Mouse (Mus musculus) layer of hippocampus, adult 18-20 months (tissue): ENCODE results near the gene Oit3. TPM values are rescaled to one million over a fixed set of nuclear protein-coding genes. Genes with fewer than 3 reads are reported as not detected.

Experiments used
- DNase-seq, 2 experiments: peaks; one replicate each; pipeline ENCODE4 v3.0.0; 2022; ENCODE audit warnings: low spot score in 2 of 2
- long read RNA-seq: library from polyadenylated mRNA; stranded (forward); transcript quantifications from one replicate; pipeline ENCODE4 v2.0.0, GENCODE M21; 2021
- total RNA-seq, 2 experiments: library from RNA; stranded (reverse); gene quantifications; 2 replicates each; pipeline ENCODE4 v1.2.3; 2021

Gene Oit3
- total RNA-seq, result under 1 TPM in 1 of 2 experiments, not detected in 1; 0.32 TPM
- long read RNA-seq, result 0 reads

- DNase-seq, result no peak
These were observed at the start of gene Oit3 for GRCm38 (mm10) chr10:59441735-59442134. Gene Oit3 (minus strand): TSS chr10:59441778.

DNA sequence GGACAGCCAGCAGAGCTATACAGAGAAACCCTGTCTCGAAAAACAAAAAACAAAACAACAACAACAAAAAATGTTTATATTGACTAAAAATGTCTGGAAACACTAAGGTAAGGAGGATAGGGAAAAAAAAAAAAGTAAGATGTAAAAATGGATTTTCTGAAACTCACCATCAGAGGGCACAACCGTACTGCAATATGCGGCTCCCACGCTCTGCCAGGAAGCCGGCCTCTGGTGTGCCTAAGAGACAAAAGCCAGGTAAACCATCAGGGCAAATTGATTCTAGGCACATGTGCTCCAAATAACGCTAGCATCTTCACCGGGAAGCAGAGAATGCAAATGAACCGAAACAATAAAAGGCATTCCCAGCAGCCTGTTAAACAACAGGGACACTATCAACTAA is 49.3 kb upstream of the Oit3 start:
- peak in 1 of 2 experiments; percentile 54 for DNase-seq

GRCm38 (mm10) chr10:59489411-59489810 is 47.8 kb upstream of the Oit3 start:
- no peak for DNase-seq

- no peak for DNase-seq
These were observed 45.8 kb upstream of the Oit3 start for GRCm38 (mm10) chr10:59487351-59487750.

DNA sequence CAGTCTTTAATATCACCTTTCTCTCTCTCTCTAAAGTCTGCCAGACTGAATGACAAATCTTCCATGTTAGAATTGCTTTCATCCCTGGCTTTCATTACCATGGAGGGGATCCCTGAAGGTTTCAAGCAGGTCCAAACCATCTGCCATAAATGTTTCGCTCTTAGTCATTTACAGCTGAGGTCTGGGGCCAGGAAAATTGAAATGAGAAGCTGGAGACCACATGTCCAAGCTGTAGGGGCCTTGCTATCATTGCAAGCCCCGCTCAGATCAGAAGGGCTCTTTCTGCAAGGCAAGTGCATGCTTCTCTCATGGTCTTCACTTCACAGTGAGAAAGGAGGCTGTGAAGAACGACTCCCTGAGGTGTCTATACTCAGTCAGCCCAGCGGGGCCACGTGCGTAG is 42.7 kb upstream of the Oit3 start:
- no peak for DNase-seq

- no peak for DNase-seq
These were observed 39.8 kb upstream of the Oit3 start for GRCm38 (mm10) chr10:59481381-59481780.

GRCm38 (mm10) chr10:59470451-59470850 is 28.9 kb upstream of the Oit3 start:
- DNase-seq, result peak in 1 of 2 experiments; percentile 29

- DNase-seq, result no peak
These were observed 25.7 kb upstream of the Oit3 start for GRCm38 (mm10) chr10:59467297-59467696.

DNA sequence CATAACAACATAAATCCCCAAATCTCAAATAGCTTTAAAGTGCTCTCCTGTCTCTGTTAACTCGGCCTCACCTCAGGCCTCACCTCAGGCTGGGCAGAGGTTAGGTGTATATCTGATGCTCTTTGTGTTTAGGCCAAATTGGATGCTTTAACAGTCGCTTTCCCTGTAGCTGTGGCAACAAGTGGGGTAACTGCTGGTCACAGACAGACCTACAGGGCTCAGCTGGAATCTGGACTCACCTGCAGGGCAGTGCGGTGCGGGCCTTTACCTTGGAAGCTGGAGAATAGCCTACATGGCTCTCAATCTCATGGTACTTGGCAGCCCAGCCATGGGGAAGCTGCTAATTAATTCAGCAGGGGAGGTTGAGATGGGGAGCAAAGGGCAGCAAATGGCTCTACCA is 25.0 kb upstream of the Oit3 start:
- no peak for DNase-seq

DNA sequence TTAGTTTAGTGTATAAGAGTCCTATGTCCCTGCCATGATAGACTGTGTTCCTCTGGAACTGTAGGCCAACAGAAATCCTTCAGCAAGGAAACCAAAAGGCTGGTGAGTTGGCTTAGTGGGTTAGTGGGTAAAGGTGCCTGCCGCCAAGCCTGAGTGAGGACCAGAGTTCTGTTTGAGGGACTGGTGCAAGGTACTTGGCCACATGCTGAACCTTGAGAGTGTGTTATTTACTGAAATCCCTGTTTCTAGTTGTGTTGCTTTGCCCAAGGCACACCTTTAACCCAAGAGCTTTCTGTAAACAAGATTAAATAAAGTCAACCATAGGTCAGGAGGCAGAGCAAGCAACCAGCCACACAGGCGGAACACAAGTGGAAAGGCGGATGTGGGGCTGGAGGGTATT is 24.0 kb upstream of the Oit3 start:
- no peak for DNase-seq

DNA sequence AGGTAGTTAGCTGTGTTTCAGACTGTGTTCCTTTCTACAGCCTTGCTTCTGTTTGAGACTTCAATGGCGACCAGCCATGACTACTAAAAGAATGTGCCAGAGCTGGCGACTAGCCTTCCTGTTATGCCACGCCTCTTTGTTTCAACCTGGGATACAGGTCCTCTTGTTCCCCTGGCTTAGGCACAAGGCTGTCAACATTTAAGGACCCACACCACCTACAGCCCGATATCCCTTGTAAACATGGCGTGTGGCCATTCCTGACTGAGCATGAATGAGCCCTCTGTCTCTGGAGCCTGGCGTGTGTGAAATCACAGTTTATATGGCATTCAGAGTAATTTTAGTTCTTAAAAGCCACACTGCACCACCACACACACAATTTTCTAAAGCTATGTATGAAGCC is 20.7 kb upstream of the Oit3 start:
- DNase-seq, result no peak

DNA sequence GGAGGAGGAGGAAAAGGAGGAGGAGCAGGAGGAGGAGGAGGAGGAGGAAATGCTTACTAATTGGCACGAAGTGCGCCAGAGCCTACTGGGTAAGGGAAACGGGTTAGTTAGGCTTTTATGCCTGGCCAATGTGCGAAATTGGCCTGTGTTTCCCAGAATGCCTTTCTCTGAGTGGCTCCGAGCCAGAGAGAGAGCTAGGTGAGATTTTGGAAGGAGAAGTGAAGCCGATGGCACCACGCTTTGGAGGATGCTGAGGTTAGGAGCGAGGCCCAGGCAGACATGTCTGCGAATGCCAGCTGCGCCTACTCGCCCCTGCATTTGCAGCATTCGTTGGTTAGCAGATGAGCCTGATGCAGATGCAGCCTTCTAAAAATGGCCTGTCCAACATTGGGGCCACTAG is 18.2 kb upstream of the Oit3 start:
- peak; percentile 42 to 52 for DNase-seq

- DNase-seq, result no peak
These were observed 13.1 kb upstream of the Oit3 start for GRCm38 (mm10) chr10:59454631-59455030.

GRCm38 (mm10) chr10:59451839-59452238 is 10.3 kb upstream of the Oit3 start:
- no peak for DNase-seq

GRCm38 (mm10) chr10:59447546-59447945 is 6.0 kb upstream of the Oit3 start:
- no peak for DNase-seq

DNA sequence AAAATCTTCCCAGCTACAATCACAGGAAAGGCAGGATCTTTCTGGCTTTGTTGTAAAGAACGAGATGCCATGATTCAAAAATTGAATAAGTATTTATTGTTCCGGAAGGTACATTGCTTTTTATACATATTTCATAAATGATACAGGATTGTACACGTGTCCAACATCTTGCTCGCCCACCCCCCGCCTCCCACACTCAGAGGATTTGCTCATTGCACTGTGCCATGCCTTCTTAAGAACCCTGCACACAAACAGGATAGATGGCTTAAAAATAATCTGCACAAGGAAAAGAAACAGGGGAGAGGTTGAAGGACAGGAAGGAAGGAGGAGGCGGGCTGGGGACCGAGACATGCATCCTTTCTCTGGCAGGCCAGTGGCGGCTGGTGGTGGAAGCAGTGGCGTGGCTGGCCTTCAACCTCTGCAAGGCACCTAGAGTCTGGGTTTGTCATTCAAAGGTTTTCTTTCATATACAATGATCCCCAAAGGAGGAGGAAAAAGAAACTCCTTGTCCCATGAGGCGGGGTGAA is 5.4 kb upstream of the Oit3 start:
- DNase-seq, result peak in 1 of 2 experiments; percentile 33

DNA sequence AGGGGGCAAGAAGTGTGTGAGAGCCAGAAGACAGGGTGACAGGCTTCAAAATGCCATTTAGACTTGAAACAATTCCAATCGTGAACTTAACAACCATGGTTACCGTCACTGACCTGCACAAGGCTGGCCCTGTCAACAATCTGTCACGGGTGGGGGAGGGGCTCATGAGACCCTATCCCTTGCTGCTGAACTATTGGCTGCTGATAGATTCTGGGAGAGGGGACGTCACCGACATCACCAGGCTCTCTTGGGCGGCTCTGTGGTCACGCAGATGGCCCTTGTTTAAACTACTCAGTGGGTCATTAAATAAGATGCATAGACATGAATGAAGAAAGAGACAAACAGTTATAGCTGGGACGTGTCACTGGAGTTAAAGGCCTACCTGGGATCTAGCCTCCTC is 3.1 kb upstream of the Oit3 start:
- DNase-seq, result no peak

GRCm38 (mm10) chr10:59444106-59444505 is 2.5 kb upstream of the Oit3 start:
- DNase-seq, result no peak

GRCm38 (mm10) chr10:59443212-59443611 is 1.6 kb upstream of the Oit3 start:
- DNase-seq, result no peak

DNA sequence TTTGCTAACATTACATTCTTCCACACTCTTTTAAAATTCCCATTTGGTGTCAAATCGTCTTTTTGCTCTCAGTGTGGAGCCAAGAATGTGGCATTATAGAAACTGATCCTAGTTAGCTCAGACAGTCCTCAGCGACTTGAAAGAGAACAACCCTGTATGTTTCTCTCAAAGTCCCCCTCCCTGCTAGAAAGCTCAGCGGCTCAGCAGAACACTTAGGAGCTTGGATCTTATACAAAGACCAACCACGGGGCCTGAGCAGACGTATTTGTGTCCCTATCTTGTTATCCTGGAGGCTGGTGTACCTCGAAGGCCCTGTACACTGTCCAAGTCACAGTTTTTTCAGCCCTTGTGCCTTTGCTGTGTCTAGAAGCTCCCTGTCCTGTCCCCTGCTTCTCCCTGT is 1.4 kb downstream of the Oit3 start:
- no peak for DNase-seq

DNA sequence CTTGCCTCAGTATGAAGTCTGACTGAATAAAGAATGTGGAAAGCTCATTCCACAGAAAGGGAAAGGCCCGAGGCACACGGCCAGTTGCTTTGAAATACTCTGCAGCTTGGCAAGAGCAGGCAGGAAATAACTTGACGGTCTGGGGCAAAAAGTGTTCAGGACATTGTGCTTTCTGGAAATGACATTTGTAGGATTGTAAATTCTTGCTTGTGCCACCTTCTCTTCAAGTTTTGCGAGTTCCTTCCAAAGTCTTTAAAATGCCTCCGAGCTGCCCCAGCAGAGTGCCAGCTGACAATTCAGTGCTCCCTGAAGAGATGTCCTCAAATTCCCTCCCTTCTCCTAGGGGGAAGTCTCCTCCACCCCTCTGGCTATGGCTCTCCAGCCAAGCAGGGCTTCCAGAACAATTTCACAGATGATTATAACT is 2.1 kb downstream of the Oit3 start:
- no peak for DNase-seq

DNA sequence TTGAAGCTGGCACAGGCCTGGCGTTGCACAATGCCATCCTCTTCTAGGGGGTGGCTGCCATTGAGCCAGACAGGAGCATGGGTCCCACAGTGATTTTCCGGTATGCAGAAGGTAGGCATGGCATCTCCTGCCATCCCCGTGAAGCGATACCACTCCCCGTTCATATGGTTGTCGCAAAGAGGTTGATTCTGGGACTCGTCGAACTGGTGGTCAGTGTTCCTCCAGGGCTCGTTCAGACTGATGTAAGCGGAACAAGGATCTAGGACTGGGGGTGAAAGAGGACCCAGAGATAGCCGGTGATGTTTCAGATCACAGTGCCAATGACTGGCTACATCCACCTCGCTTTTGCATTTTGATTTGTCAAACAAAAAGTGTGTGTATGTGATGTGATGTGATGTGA is 2.9 kb downstream of the Oit3 start:
- DNase-seq, result no peak

DNA sequence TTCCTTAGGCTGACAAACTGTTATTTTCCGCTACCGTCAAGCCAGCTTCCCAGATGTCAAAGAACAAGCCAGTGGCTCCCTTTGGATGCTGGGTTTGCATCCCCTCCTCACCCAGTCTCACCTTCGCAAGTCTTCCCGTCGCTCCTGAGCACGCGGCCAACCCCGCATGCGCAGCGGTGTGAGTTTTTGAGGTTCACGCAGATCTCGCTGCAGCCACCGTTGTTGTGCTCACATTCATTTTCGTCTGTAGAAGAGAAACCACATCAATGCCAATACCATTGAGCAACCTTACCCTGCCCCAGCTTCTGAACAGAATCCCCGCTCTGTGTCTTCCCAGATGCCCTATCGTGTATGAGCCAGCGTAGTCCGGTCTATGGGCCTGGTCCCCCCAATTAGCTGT is 5.8 kb downstream of the Oit3 start:
- DNase-seq, result no peak

- peak in 1 of 2 experiments; percentile 27 for DNase-seq
These were observed 10.8 kb downstream of the Oit3 start for GRCm38 (mm10) chr10:59430701-59431218.
